Mouse (Mus musculus) small intestine, adult 2 months (tissue): ENCODE measurements around the gene Gm12216.

Experiments used
- CTCF ChIP-seq: fragments of 200-500 bp; IDR thresholded peaks from 2 replicates; pipeline ENCODE4 v1.5.1; 2012; ENCODE audit warnings: low read depth, mild to moderate bottlenecking, control low read depth, inconsistent platforms, low read length, moderate library complexity, mixed read lengths; ENCODE audit not compliant: insufficient replicate concordance, insufficient read length; ENCODE audit errors: extremely low read depth
- POLR2A ChIP-seq: fragments of 200-500 bp; IDR thresholded peaks from 2 replicates; pipeline ENCODE4 v1.6.1; 2012; ENCODE audit warnings: low read depth, mild to moderate bottlenecking, control low read depth, inconsistent platforms, low read length, moderate library complexity

DNA sequence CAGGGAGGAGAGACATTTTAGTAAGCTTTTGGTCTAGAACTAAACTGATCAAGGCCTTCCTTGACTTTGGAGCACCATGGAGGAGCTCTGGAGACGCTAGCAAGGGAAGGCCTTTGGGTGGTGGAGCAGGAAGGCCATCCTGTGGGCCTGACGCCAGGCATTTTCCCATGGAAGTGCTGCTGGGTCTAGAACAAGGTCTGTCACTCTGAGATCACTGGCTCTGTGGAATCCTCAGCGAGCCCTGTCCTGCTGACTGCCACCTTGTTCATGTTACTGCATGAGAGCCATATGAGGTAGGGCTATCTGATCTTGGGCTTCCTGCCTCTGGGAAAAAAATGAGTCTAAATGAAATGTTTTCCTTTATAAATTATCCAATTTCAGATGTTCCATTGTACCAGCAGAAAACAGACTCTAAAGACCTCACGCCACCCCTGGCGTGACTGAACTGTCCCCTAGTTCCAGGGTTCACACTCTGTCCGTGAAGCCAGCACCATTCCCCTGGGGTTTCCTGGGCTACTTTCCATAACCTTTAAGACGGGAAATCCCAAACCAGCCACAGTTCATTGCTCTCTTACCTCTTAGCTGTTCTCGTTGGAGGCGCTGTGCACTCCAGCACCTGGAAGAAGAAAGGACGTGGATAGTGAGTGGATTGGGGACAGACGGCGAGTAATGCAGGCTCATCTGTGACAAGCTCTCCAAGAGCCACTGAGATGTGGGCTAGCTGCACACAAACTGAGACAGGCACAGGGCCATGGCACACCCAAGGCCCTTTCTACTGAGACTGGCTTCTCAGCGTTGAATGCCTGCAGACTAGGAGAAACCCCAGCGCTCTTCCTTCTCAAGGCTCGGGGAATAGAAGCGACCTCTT, 45.8 kb downstream of the Gm12216 start:
- TF ChIP-seq CTCF (no peak), POLR2A (no peak)
